In the genomic region with DNA sequence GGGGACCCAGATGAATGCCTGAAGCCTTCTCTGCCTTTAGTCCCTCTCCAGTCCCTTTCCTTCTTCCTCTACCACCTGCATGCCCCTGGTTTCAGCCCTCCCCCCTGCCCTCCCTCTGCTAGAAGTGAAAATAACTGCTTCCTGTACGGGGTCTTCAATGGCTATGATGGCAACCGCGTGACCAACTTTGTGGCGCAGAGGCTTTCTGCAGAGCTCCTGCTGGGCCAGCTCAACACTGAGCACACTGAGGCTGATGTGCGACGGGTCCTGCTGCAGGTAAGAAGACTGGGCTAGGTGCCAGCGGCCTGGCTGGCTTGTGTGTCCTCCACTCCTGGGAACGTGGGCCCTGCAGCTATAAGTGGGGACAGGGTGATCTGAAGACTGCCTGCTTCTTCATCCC, we compare ENCODE assay signal across 26 mouse cellular contexts. TPM values are rescaled to one million over a fixed set of nuclear protein-coding genes. Genes with fewer than 3 reads are reported as not detected.
DNase-seq lines count a peak whose midpoint lies in the region; ATAC-seq lines count a peak whose summit lies in the region.
"Had no signal": no experiment of that assay in that cellular context is flagged by ENCODE, and none has a peak within 500 bp of the region (broad histone marks: within the 10 kb centered on the region; RNA-seq: fewer than 3 reads in every experiment).

No protein-coding gene starts in this region.

- H3K36me3 ChIP-seq in hindbrain, embryonic 13.5 days: peaks cover 57% of the 10 kb centered on the region
- H3K36me3 ChIP-seq in hindbrain, embryonic 10.5 days: peaks cover 85% of the 10 kb centered on the region
- H3K36me3 ChIP-seq in limb, embryonic 13.5 days: peaks cover 75% of the 10 kb centered on the region
- peaks cover 55% of the 10 kb centered on the region for H3K36me3 ChIP-seq in hindbrain, embryonic 14.5 days (replicated peaks; ENCODE audit: control insufficient read depth, insufficient read depth)

- H3K9me3 ChIP-seq in hindbrain, embryonic 13.5 days: no peaks in the 10 kb centered on the region
- H3K9me3 ChIP-seq in hindbrain, embryonic 10.5 days: no peaks in the 10 kb centered on the region
- no peaks in the 10 kb centered on the region for H3K9me3 ChIP-seq in limb, embryonic 13.5 days
- H3K9me3 ChIP-seq in hindbrain, embryonic 14.5 days (ENCODE audit: control insufficient read depth, low read length): no peaks in the 10 kb centered on the region
- H3K9me3 ChIP-seq: forebrain, embryonic 13.5 days; midbrain, embryonic 10.5 days had no signal

- no peak for ATAC-seq in hindbrain, embryonic 13.5 days (ENCODE audit: low FRiP score)
- ATAC-seq in limb, embryonic 13.5 days (ENCODE audit: low FRiP score, low read depth): no peak
- ATAC-seq in hindbrain, embryonic 14.5 days (ENCODE audit: low FRiP score): no peak
- ATAC-seq: forebrain, embryonic 13.5 days had no signal

- DNase-seq in cerebellum, adult 11 months: peak; percentile 29
- no peak for DNase-seq in cerebellum, postnatal 36 days
- no peak for DNase-seq in hindbrain, embryonic 10.5 days (ENCODE audit: low spot score)
- DNase-seq in thymus, postnatal 14 days: peak; percentile 64
- DNase-seq in left cerebral cortex, postnatal 14 days (ENCODE audit: low spot score in 2 of 2): no peak
- no peak for DNase-seq in hindbrain, embryonic 14.5 days (ENCODE audit: low spot score)
- DNase-seq: adrenal gland, postnatal 25 days; cerebellum, adult 18-20 months; gastrocnemius, postnatal 36 days; heart, postnatal 4 days; kidney, adult 11 months; layer of hippocampus, postnatal 36 days; lung, adult 18-20 months; right cerebral cortex, postnatal 14 days; spleen, adult 18-20 months had no signal

- WGBS in hindbrain, embryonic 13.5 days: 84% methylated on average over 8 of the region's 8 CpGs
- 92% methylated on average over 8 of the region's 8 CpGs for WGBS in hindbrain, embryonic 10.5 days
- WGBS in limb, embryonic 13.5 days: 84% methylated on average over 8 of the region's 8 CpGs
- 83% methylated on average over 8 of the region's 8 CpGs for WGBS in hindbrain, embryonic 14.5 days

- 0 out of 2 replicates have a peak overlapping the region, but pooled peaks have one; percentile 19 for H3K9ac ChIP-seq in hindbrain, embryonic 13.5 days
- H3K9ac ChIP-seq in limb, embryonic 13.5 days: 0 out of 2 replicates have a peak overlapping the region, but pooled peaks have one; percentile 39
- no peak overlapping the region for H3K9ac ChIP-seq in hindbrain, embryonic 14.5 days
- H3K9ac ChIP-seq: forebrain, embryonic 13.5 days had no signal

- no peaks in the 10 kb centered on the region for H3K27me3 ChIP-seq in hindbrain, embryonic 13.5 days
- no peaks in the 10 kb centered on the region for H3K27me3 ChIP-seq in hindbrain, embryonic 10.5 days (ENCODE audit: insufficient read depth, poor library complexity, severe bottlenecking)
- no peaks in the 10 kb centered on the region for H3K27me3 ChIP-seq in limb, embryonic 13.5 days
- H3K27me3 ChIP-seq in hindbrain, embryonic 14.5 days (ENCODE audit: control insufficient read depth, insufficient read depth, low read length): no peaks in the 10 kb centered on the region
- H3K27me3 ChIP-seq: CH12.LX; forebrain, embryonic 13.5 days had no signal

- no peak overlapping the region for H3K27ac ChIP-seq in hindbrain, embryonic 13.5 days
- no peak overlapping the region for H3K27ac ChIP-seq in hindbrain, embryonic 10.5 days
- no peak overlapping the region for H3K27ac ChIP-seq in limb, embryonic 13.5 days
- no peak overlapping the region for H3K27ac ChIP-seq in hindbrain, embryonic 14.5 days
- H3K27ac ChIP-seq: forebrain, embryonic 13.5 days; kidney, postnatal 0 days; macrophage; midbrain, embryonic 10.5 days had no signal

- no peak overlapping the region for H3K4me2 ChIP-seq in hindbrain, embryonic 13.5 days
- no peak overlapping the region for H3K4me2 ChIP-seq in limb, embryonic 13.5 days (replicated peaks)
- no peak overlapping the region for H3K4me2 ChIP-seq in hindbrain, embryonic 14.5 days (replicated peaks)
- H3K4me2 ChIP-seq: forebrain, embryonic 13.5 days; heart, embryonic 11.5 days; liver, embryonic 11.5 days had no signal

- intact Hi-C loops in left cerebral cortex, postnatal 14 days (cut with DNase I): no loop called here

- H3K4me1 ChIP-seq in hindbrain, embryonic 13.5 days (replicated peaks): no peaks in the 10 kb centered on the region
- H3K4me1 ChIP-seq in hindbrain, embryonic 10.5 days (replicated peaks): peaks cover 9% of the 10 kb centered on the region; the same call in 1 of the 2 replicates
- H3K4me1 ChIP-seq in limb, embryonic 13.5 days: peaks cover 15% of the 10 kb centered on the region
- no peaks in the 10 kb centered on the region for H3K4me1 ChIP-seq in hindbrain, embryonic 14.5 days (replicated peaks; ENCODE audit: control insufficient read depth, insufficient read depth, low read length)
- H3K4me1 ChIP-seq: forebrain, embryonic 13.5 days had no signal

- H3K4me3 ChIP-seq in hindbrain, embryonic 13.5 days: no peak overlapping the region
- H3K4me3 ChIP-seq in hindbrain, embryonic 10.5 days: no peak overlapping the region
- H3K4me3 ChIP-seq in limb, embryonic 13.5 days: no peak overlapping the region
- no peak overlapping the region for H3K4me3 ChIP-seq in hindbrain, embryonic 14.5 days (replicated peaks; ENCODE audit: low read length)
- H3K4me3 ChIP-seq: erythroblast, embryonic 14.5 days; forebrain, embryonic 13.5 days; midbrain, embryonic 10.5 days had no signal

RNA-seq across cellular contexts. Expression of a gene that starts 15.6 kb away (rescaled TPM):
- 38.3 and 41.2 TPM in 2 replicates for polyA plus RNA-seq in hindbrain, embryonic 13.5 days (2015; fragmentation: Nextera tagmentation; extraction: Ambion mirVana)
- polyA plus RNA-seq in hindbrain, embryonic 10.5 days (2016; fragmentation: Nextera tagmentation; extraction: Ambion mirVana): 41.3 and 42.8 TPM in 2 replicates
- 45.6 and 45.8 TPM in 2 replicates for polyA plus RNA-seq in limb, embryonic 13.5 days (2015; fragmentation: Nextera tagmentation; extraction: Ambion mirVana)
- 10 to 100 TPM; 26.2 to 27.8 TPM for total RNA-seq in left cerebral cortex, postnatal 14 days (2021)
- polyA plus RNA-seq in hindbrain, embryonic 14.5 days (2014; fragmentation: Nextera tagmentation; extraction: Ambion mirVana): 32.2 and 36.1 TPM in 2 replicates

RNA-seq across cellular contexts. Expression of a gene that starts 25.0 kb away (rescaled TPM):
- 12.2 and 13.0 TPM in 2 replicates for polyA plus RNA-seq in hindbrain, embryonic 13.5 days (2015; fragmentation: Nextera tagmentation; extraction: Ambion mirVana)
- polyA plus RNA-seq in hindbrain, embryonic 10.5 days (2016; fragmentation: Nextera tagmentation; extraction: Ambion mirVana): 6.3 and 8.6 TPM in 2 replicates
- 6.0 and 6.1 TPM in 2 replicates for polyA plus RNA-seq in limb, embryonic 13.5 days (2015; fragmentation: Nextera tagmentation; extraction: Ambion mirVana)
- total RNA-seq in left cerebral cortex, postnatal 14 days (2021): 100 to 1,000 TPM; 109 to 110 TPM
- polyA plus RNA-seq in hindbrain, embryonic 14.5 days (2014; fragmentation: Nextera tagmentation; extraction: Ambion mirVana): 22.3 and 24.5 TPM in 2 replicates
- total RNA-seq: MEL had no signal
- polyA plus RNA-seq: erythroblast, embryonic 14.5 days had no signal

RNA-seq across cellular contexts. Expression of a gene that starts 56.9 kb away (rescaled TPM):
- 613 and 622 TPM in 2 replicates for polyA plus RNA-seq in hindbrain, embryonic 13.5 days (2015; fragmentation: Nextera tagmentation; extraction: Ambion mirVana)
- polyA plus RNA-seq in hindbrain, embryonic 10.5 days (2016; fragmentation: Nextera tagmentation; extraction: Ambion mirVana): 806 and 957 TPM in 2 replicates
- 1,057 and 1,068 TPM in 2 replicates for polyA plus RNA-seq in limb, embryonic 13.5 days (2015; fragmentation: Nextera tagmentation; extraction: Ambion mirVana)
- total RNA-seq in left cerebral cortex, postnatal 14 days (2021): 100 to 1,000 TPM; 449 to 461 TPM
- 685 and 734 TPM in 2 replicates for polyA plus RNA-seq in hindbrain, embryonic 14.5 days (2014; fragmentation: Nextera tagmentation; extraction: Ambion mirVana)

RNA-seq across cellular contexts. Expression of a gene that starts 57.4 kb away (rescaled TPM):
- polyA plus RNA-seq in hindbrain, embryonic 13.5 days (2015; fragmentation: Nextera tagmentation; extraction: Ambion mirVana): 27.9 and 28.3 TPM in 2 replicates
- 7.6 and 7.7 TPM in 2 replicates for polyA plus RNA-seq in hindbrain, embryonic 10.5 days (2016; fragmentation: Nextera tagmentation; extraction: Ambion mirVana)
- 5.5 and 5.6 TPM in 2 replicates for polyA plus RNA-seq in limb, embryonic 13.5 days (2015; fragmentation: Nextera tagmentation; extraction: Ambion mirVana)
- total RNA-seq in left cerebral cortex, postnatal 14 days (2021): 100 to 1,000 TPM; 534 to 540 TPM
- 37.0 and 38.7 TPM in 2 replicates for polyA plus RNA-seq in hindbrain, embryonic 14.5 days (2014; fragmentation: Nextera tagmentation; extraction: Ambion mirVana)

Comparison
In these comparisons a context has a peak if more than half of its experiments do, and no peak if none do; other contexts are left out.
1. DNase-seq: peak in cerebellum, adult 11 months (single experiment) and thymus, postnatal 14 days (single experiment); none in cerebellum, postnatal 36 days (0 of 2), hindbrain, embryonic 10.5 days (single experiment), left cerebral cortex, postnatal 14 days (0 of 2) and hindbrain, embryonic 14.5 days (single experiment).